Mouse (Mus musculus) testis, adult 2 months (tissue): Measurements from ENCODE around the gene Slc25a3. TPM values are rescaled to one million over a fixed set of nuclear protein-coding genes. Genes with fewer than 3 reads are reported as not detected.

Experiments
- H3K27ac ChIP-seq: fragments of 200-500 bp; 2 replicates; pipeline ENCODE4 v1.5.1; 2012; ENCODE audit warnings: low read depth, low read length; ENCODE audit not compliant: control insufficient read depth, insufficient read depth
- H3K27me3 ChIP-seq: fragments of 200-500 bp; 2 replicates; pipeline ENCODE4 v1.6.1; 2012; ENCODE audit warnings: mild to moderate bottlenecking, low read length, moderate library complexity; ENCODE audit not compliant: control insufficient read depth, insufficient read depth
- H3K36me3 ChIP-seq: fragments of 200-500 bp; 2 replicates; pipeline ENCODE4 v1.6.1; 2012; ENCODE audit warnings: mild to moderate bottlenecking, low read length; ENCODE audit not compliant: control insufficient read depth, insufficient read depth
- H3K4me1 ChIP-seq: fragments of 200-500 bp; 2 replicates; pipeline ENCODE4 v1.6.1; 2012; ENCODE audit warnings: low read length; ENCODE audit not compliant: control insufficient read depth, insufficient read depth
- H3K4me3 ChIP-seq: fragments of 200-500 bp; 2 replicates; pipeline ENCODE4 v1.5.1; 2012; ENCODE audit warnings: low read depth, mild to moderate bottlenecking, low read length, moderate library complexity, mixed read lengths; ENCODE audit not compliant: control insufficient read depth
- CTCF ChIP-seq: fragments of 200-500 bp; IDR thresholded peaks from 2 replicates; pipeline ENCODE4 v1.5.1; 2012; ENCODE audit warnings: low read depth, mild to moderate bottlenecking, inconsistent platforms, low read length, moderate library complexity; ENCODE audit not compliant: control insufficient read depth, insufficient read depth, insufficient replicate concordance
- POLR2A ChIP-seq: fragments of 200-500 bp; IDR thresholded peaks from 2 replicates; pipeline ENCODE4 v1.6.1; 2012; ENCODE audit warnings: low read depth, mild to moderate bottlenecking, inconsistent platforms, low read length, moderate library complexity; ENCODE audit not compliant: control insufficient read depth
- polyA plus RNA-seq: library from polyadenylated mRNA; depleted of rRNA; stranded (reverse); fragments of >200 nt; gene quantifications from 2 replicates; pipeline ENCODE4 v1.2.3, GENCODE M21; 2012

Slc25a3 gene
- polyA plus RNA-seq, 1 experiment, result 147 TPM

GRCm38 (mm10) chr10:91158442-91158841, 34.6 kb upstream of the Slc25a3 start:
- Histone ChIP-seq H3K4me1 (no peaks in the 10 kb centered on the region), H3K36me3 (no peaks in the 10 kb centered on the region; the same call in 1 of the 2 replicates), H3K27me3 (no peaks in the 10 kb centered on the region), H3K4me3 (no peak overlapping the region), H3K27ac (no peak overlapping the region)
- TF ChIP-seq POLR2A, result no peak

GRCm38 (mm10) chr10:91156338-91156737, 32.5 kb upstream of the Slc25a3 start:
- H3K4me1 ChIP-seq, result no peaks in the 10 kb centered on the region
- H3K36me3 ChIP-seq, result peaks cover 2% of the 10 kb centered on the region; the same call in 1 of the 2 replicates
- no peak overlapping the region for H3K4me3 ChIP-seq
- no peak overlapping the region; the same call in 1 of the 2 replicates for H3K27ac ChIP-seq
- TF ChIP-seq CTCF, result no peak
- TF ChIP-seq POLR2A, result no peak
- no peaks in the 10 kb centered on the region for H3K27me3 ChIP-seq

DNA sequence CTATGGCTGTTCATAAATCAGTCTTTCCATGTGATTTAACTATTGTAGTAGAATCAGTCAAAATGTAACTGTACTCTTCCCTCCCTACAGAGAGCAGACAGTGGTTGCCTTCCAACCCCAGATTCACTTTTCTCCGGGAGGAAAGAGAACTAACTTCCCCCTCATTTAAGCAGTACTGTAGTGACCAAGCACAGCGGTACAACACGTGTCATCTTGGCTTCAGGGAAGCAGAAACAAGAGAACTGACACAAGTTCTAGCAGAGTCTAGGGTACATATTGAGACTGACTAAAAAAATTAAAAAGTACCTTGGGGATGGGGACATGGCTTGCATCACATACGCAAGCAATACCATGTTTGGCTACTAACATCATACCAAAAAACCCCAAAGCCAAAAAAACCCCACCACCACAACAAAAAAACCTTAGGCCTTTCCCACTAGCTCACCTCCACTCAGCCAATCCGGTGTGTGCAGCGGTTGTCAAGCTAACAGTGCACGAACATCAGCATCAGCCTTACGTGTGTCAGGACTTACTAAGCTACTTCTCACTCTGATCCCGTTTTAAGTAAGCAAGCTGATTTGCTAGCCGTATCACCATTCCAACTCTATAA, 30.1 kb upstream of the Slc25a3 start:
- H3K36me3 ChIP-seq, result peaks cover 4% of the 10 kb centered on the region
- no peaks in the 10 kb centered on the region for H3K4me1 ChIP-seq
- no peak for TF ChIP-seq CTCF
- TF ChIP-seq POLR2A, result no peak
- no peaks in the 10 kb centered on the region for H3K27me3 ChIP-seq
- no peak overlapping the region for H3K27ac ChIP-seq
- no peak overlapping the region for H3K4me3 ChIP-seq

DNA sequence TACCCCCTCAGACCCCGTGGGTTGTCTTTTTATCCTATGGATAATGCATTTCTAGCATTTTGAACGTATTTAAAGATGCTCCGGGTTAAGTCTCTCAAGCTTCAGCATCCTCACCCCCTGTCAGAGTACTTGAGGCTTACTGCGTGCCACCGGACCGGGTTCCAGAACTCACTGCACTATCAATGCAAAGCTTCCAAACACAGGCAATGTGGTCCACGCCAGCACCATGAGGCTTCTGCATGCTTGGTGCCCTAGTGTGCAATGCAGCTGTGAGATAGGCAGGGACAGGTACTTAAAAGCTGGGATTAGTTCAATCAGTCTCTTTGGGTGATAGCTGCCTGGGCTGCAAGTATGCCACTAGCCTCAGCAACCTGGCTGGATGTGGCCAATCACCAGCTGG, 21.6 kb upstream of the Slc25a3 start:
- H3K4me3 ChIP-seq, result no peak overlapping the region
- no peak overlapping the region for H3K27ac ChIP-seq
- no peaks in the 10 kb centered on the region; the same call in 1 of the 2 replicates for H3K36me3 ChIP-seq
- no peaks in the 10 kb centered on the region for H3K4me1 ChIP-seq
- H3K27me3 ChIP-seq, result no peaks in the 10 kb centered on the region
- no peak for TF ChIP-seq POLR2A

- H3K4me1 ChIP-seq, result no peaks in the 10 kb centered on the region
- no peaks in the 10 kb centered on the region for H3K36me3 ChIP-seq
- no peak overlapping the region for H3K4me3 ChIP-seq
- no peak for TF ChIP-seq CTCF
- no peak for TF ChIP-seq POLR2A
- no peaks in the 10 kb centered on the region for H3K27me3 ChIP-seq
- H3K27ac ChIP-seq, result no peak overlapping the region
Observed at GRCm38 (mm10) chr10:91143313-91144230, 19.7 kb upstream of the Slc25a3 start.

DNA sequence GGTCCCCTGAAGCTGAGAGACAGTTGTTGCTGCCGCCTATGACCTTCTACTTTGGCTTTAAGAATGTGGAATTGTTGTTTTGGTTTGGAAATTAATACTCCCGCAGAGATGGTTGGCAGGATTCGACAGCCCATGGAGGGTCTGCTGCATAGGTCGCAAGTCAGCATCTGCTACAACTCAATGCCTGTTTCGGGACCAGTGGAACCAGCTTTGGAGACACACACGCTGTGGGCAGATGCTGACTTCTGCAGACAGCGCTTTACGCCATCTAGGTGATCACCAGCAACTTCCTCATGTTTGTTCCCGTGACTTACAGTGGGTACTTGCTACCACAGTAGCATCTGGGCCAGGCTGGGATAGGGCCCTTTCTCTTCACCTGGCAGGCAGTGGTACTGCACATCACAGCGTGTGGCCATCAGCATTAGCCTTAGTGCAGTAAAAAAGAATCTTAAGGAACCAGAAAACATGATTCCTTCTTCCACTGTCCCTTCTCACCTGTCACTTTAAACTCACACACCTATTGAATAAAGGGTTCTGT, 18.9 kb upstream of the Slc25a3 start:
- H3K4me1 ChIP-seq, result no peaks in the 10 kb centered on the region
- H3K36me3 ChIP-seq, result no peaks in the 10 kb centered on the region
- no peak overlapping the region for H3K4me3 ChIP-seq
- H3K27me3 ChIP-seq, result no peaks in the 10 kb centered on the region
- TF ChIP-seq CTCF (no peak), POLR2A (no peak)
- H3K27ac ChIP-seq, result no peak overlapping the region

- TF ChIP-seq POLR2A (no peak), CTCF (no peak)
- H3K4me1 ChIP-seq, result no peaks in the 10 kb centered on the region
- no peaks in the 10 kb centered on the region for H3K27me3 ChIP-seq
- no peaks in the 10 kb centered on the region for H3K36me3 ChIP-seq
- H3K4me3 ChIP-seq, result no peak overlapping the region
- no peak overlapping the region for H3K27ac ChIP-seq
Observed at GRCm38 (mm10) chr10:91141564-91141963, 17.7 kb upstream of the Slc25a3 start.
